Mouse (Mus musculus): ENCODE measurements at regions not wholly inside any gene's neighbourhood (a gene's known extent, or its start where the extent isn't known, plus 50 kb on each side); places are given as distances from the start of the nearest gene placed in this dataset.

- no peak overlapping the region for H3K4me3 ChIP-seq
- DNase-seq (ENCODE audit: low spot score) = no peak
- H3K9me3 ChIP-seq = no peaks in the 10 kb centered on the region
- H3K4me1 ChIP-seq = peaks cover 15% of the 10 kb centered on the region
- WGBS = 70% methylated on average over 5 of the region's 5 CpGs
- no peaks in the 10 kb centered on the region for H3K36me3 ChIP-seq (replicated peaks)
- H3K27me3 ChIP-seq (replicated peaks; ENCODE audit: low read depth, poor library complexity, severe bottlenecking) = 0 out of 2 replicates have a peak, but pooled peaks cover 12% of the 10 kb centered on the region
- H3K27ac ChIP-seq (replicated peaks) = no peak overlapping the region
Measured at GRCm38 (mm10) chr8:128180214-128180613, 178.2 kb upstream of the Nrp1 start.

DNA sequence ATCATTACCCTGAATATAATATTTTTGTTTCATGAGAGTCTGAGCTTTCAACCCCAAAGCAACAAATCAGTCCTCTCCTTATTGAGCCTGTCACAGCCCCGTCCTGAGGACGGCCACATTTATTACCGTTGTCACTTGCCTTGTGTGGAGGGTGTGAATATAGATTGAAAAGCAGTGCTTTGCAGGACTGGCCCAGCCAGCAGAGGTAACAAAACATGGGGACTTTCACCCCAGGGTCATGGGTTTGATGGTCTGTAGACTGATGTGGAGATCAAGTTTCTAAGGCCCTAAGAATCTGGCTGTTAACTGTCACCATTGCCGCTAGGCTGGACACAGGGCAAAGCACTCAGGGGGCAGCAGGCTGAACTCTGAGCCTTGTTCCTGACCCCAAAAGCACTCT is 175.3 kb upstream of the Nrp1 start:
- WGBS = 46% methylated on average over 4 of the region's 4 CpGs
- 0 out of 2 replicates have a peak, but pooled peaks cover 12% of the 10 kb centered on the region for H3K27me3 ChIP-seq (replicated peaks; ENCODE audit: low read depth, poor library complexity, severe bottlenecking)
- DNase-seq (ENCODE audit: low spot score) = peak; percentile 20
- no peaks in the 10 kb centered on the region for H3K9me3 ChIP-seq
- no peak overlapping the region for H3K27ac ChIP-seq (replicated peaks)
- peaks cover 18% of the 10 kb centered on the region for H3K4me1 ChIP-seq
- H3K4me3 ChIP-seq = no peak overlapping the region
- H3K36me3 ChIP-seq (replicated peaks) = no peaks in the 10 kb centered on the region

DNA sequence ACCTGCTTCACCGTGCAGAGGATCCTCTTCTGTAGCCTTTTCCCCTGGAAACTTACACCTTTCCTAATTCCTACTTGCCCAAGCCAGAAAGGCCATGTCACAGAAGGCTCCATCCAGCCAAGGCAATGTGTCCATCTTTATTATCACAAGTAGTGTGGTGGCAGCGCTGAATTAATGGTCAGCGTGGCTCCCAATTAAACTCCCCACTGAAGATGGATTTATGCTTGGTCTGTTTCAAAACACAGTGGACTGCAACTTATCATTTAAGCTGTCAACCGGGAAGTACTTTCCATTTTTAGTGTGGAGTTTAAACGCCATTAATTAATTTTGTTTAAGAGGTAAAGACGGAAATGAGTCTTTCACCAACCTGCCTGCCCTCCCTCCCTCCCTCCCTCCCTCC is 170.1 kb upstream of the Nrp1 start:
- no peaks in the 10 kb centered on the region for H3K9me3 ChIP-seq
- 86% methylated on average over 6 of the region's 6 CpGs for WGBS
- no peak overlapping the region for H3K4me3 ChIP-seq
- H3K4me1 ChIP-seq = peaks cover 9% of the 10 kb centered on the region
- no peak for DNase-seq (ENCODE audit: low spot score)
- H3K27ac ChIP-seq (replicated peaks) = no peak overlapping the region
- H3K36me3 ChIP-seq (replicated peaks) = no peaks in the 10 kb centered on the region
- no peaks in the 10 kb centered on the region for H3K27me3 ChIP-seq (replicated peaks; ENCODE audit: low read depth, poor library complexity, severe bottlenecking)

DNA sequence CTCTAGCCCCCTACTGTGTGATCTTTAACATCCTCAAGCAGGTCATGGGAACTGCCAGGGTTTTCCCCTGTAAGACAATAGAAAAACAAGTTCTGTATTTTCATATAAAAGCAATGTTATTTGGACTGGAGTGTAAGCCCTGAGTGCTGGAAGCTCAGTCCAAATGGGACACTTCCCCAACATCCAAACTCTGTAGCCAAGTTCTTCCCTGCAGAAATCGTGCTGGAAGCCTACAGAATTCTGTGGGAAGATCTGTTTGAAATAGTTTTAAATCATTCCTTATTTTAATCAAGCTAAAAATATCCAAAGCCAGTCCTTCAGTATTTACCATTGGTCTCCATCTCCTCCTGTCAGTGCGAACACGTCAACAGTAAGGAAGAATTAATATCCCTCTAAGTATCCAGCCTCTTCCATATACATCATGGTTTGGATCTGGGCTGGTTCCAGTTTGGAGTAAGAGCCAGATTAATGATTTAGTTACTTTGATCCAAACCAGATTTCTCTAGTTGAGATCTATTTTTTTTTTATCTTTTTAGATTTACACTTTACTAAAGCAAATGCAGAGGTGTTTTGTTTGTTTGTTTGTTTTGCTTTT is 165.0 kb upstream of the Nrp1 start:
- H3K9me3 ChIP-seq = no peaks in the 10 kb centered on the region
- H3K36me3 ChIP-seq (replicated peaks) = no peaks in the 10 kb centered on the region
- no peak overlapping the region for H3K27ac ChIP-seq (replicated peaks)
- 85% methylated on average over 3 of the region's 3 CpGs for WGBS
- H3K4me3 ChIP-seq = no peak overlapping the region
- H3K4me1 ChIP-seq = no peaks in the 10 kb centered on the region
- H3K27me3 ChIP-seq (replicated peaks; ENCODE audit: low read depth, poor library complexity, severe bottlenecking) = no peaks in the 10 kb centered on the region
- no peak for DNase-seq (ENCODE audit: low spot score)

DNA sequence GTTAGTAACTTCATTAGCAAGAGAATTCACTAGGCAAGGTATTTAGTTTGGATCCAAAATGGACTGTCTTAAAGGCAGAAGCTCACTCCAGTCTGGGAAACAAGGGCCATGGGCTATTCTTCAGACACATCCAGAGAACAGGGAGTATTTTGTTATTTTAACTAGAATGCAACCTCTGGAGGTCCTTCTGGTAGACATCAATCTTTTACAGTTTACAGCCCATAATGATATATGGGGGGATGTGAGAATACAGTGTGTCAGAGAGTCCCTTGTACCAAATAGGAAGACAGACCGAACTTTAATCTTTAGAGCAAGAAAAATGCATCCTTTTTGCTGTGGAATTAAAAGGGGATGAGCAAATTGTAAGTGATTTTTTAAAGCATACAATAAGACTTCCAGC is 157.6 kb upstream of the Nrp1 start:
- Histone ChIP-seq H3K9me3 (no peaks in the 10 kb centered on the region), H3K4me1 (peaks cover 7% of the 10 kb centered on the region; the same call in 1 of the 2 replicates)
- 87% methylated on average over 1 of the region's 1 CpGs for WGBS

DNA sequence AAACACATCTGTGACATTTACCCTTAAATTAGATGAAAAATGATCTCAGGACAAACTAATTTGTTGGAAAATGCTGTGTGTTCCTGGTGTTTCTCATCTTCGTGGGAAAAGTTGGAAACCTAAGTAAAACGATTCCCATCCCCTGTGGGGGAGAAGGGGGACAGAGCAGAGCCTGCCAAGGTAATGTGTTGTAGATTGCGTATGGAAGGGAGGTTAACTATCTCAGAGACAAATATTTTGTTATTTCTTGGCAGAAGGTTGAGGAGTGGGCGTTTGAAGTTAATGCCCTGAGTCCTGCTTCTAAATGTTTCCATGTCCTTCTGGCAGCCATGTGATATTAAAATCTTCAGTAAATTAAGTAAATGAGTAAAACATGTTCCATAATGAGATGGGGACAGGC is 156.8 kb upstream of the Nrp1 start:
- peaks cover 7% of the 10 kb centered on the region; the same call in 1 of the 2 replicates for H3K4me1 ChIP-seq
- no peaks in the 10 kb centered on the region for H3K9me3 ChIP-seq
- no peaks in the 10 kb centered on the region for H3K27me3 ChIP-seq (replicated peaks; ENCODE audit: low read depth, poor library complexity, severe bottlenecking)
- no peaks in the 10 kb centered on the region for H3K36me3 ChIP-seq (replicated peaks)
- H3K27ac ChIP-seq (replicated peaks) = no peak overlapping the region
- 65% methylated on average over 4 of the region's 4 CpGs for WGBS
- H3K4me3 ChIP-seq = no peak overlapping the region
- DNase-seq (ENCODE audit: low spot score) = no peak

More for the DNA sequence above, 157.6 kb upstream of the Nrp1 start:
- Histone ChIP-seq H3K4me3 (no peak overlapping the region), H3K36me3 (replicated peaks) (no peaks in the 10 kb centered on the region), H3K27ac (replicated peaks) (no peak overlapping the region), H3K27me3 (replicated peaks; ENCODE audit: low read depth, poor library complexity, severe bottlenecking) (no peaks in the 10 kb centered on the region)
- DNase-seq (ENCODE audit: low spot score) = no peak

DNA sequence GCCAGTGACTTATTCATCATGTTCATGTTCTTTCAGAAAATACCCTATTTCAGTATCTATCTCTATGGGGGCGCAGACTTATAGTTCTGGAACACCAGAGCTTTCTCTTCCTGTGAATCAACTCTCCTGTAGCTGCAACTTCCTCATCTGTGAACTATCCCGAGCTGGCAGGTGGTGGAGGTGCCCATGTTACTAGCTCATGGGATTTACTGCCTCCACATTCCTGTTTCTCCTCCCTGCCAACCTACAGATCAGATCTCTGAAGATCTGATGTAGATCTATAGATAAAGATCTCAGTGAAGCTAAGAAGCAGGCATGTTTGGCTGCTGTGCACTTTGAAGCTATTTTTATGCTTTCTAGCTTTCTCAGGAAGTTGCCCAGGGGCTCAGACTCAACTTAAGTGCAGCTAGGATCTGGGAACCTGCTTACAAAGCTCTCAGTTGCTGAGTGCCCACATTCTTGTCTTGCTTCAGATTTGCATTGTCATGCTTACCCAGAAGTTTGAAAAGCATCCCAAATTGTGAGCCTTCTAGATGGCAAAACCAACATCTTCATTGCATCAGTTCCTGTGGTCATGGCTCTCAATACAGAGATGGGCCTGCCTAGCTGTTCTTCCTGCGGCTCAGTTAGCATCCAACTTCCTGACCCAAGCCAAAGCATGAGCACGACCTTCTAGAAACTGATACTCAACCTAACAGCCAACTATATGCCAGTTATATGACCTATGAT is 156.1 kb upstream of the Nrp1 start:
- WGBS = 75% methylated on average over 4 of the region's 4 CpGs
- DNase-seq (ENCODE audit: low spot score) = no peak

DNA sequence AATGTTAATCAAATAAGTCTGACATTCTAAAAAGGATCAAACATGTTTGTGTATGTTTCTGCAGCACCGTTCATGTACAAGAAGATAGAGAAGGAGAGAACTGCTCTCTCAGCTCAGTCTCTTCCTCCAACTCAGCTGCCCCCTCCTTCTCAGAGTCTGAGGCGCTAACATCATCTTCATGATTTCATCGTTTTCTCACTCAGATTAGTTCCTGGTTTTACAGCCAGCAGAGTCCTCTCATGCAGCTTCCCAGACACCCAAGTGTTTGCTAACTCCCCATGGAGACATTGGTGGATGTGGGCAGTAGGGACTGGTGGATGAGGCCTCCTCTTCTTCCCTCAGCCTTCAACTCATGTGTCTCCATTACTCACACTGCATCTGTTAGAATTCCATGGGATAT is 153.6 kb upstream of the Nrp1 start:
- H3K36me3 ChIP-seq (replicated peaks) = no peaks in the 10 kb centered on the region
- no peaks in the 10 kb centered on the region for H3K9me3 ChIP-seq
- peaks cover 7% of the 10 kb centered on the region; the same call in 1 of the 2 replicates for H3K4me1 ChIP-seq
- no peak overlapping the region for H3K4me3 ChIP-seq
- H3K27me3 ChIP-seq (replicated peaks; ENCODE audit: low read depth, poor library complexity, severe bottlenecking) = no peaks in the 10 kb centered on the region
- DNase-seq (ENCODE audit: low spot score) = no peak
- no peak overlapping the region for H3K27ac ChIP-seq (replicated peaks)
- WGBS = 88% methylated on average over 3 of the region's 3 CpGs

More for the DNA sequence above, 156.1 kb upstream of the Nrp1 start:
- Histone ChIP-seq H3K9me3 (no peaks in the 10 kb centered on the region), H3K36me3 (replicated peaks) (no peaks in the 10 kb centered on the region), H3K27ac (replicated peaks) (no peak overlapping the region), H3K27me3 (replicated peaks; ENCODE audit: low read depth, poor library complexity, severe bottlenecking) (no peaks in the 10 kb centered on the region), H3K4me3 (no peak overlapping the region), H3K4me1 (peaks cover 7% of the 10 kb centered on the region; the same call in 1 of the 2 replicates)

GRCm38 (mm10) chr8:128207138-128207537 is 151.3 kb upstream of the Nrp1 start:
- H3K4me3 ChIP-seq = no peak overlapping the region
- DNase-seq (ENCODE audit: low spot score) = no peak
- H3K4me1 ChIP-seq = 0 out of 2 replicates have a peak, but pooled peaks cover under 1% of the 10 kb centered on the region
- H3K27me3 ChIP-seq (replicated peaks; ENCODE audit: low read depth, poor library complexity, severe bottlenecking) = no peaks in the 10 kb centered on the region
- no peaks in the 10 kb centered on the region for H3K9me3 ChIP-seq
- H3K36me3 ChIP-seq (replicated peaks) = no peaks in the 10 kb centered on the region
- no peak overlapping the region for H3K27ac ChIP-seq (replicated peaks)

GRCm38 (mm10) chr8:128210761-128211160 is 147.6 kb upstream of the Nrp1 start:
- no peaks in the 10 kb centered on the region for H3K36me3 ChIP-seq (replicated peaks)
- peaks cover 4% of the 10 kb centered on the region; the same call in 1 of the 2 replicates for H3K4me1 ChIP-seq
- no peak overlapping the region for H3K27ac ChIP-seq (replicated peaks)
- no peak overlapping the region for H3K4me3 ChIP-seq
- H3K27me3 ChIP-seq (replicated peaks; ENCODE audit: low read depth, poor library complexity, severe bottlenecking) = peaks cover 4% of the 10 kb centered on the region; the same call in 1 of the 2 replicates
- WGBS = 74% methylated on average over 5 of the region's 5 CpGs
- DNase-seq (ENCODE audit: low spot score) = no peak
- H3K9me3 ChIP-seq = no peaks in the 10 kb centered on the region

GRCm38 (mm10) chr8:128212223-128212622 is 146.2 kb upstream of the Nrp1 start:
- Histone ChIP-seq H3K4me1 (peaks cover 8% of the 10 kb centered on the region; the same call in 1 of the 2 replicates), H3K27me3 (replicated peaks; ENCODE audit: low read depth, poor library complexity, severe bottlenecking) (peaks cover 4% of the 10 kb centered on the region; the same call in 1 of the 2 replicates), H3K27ac (replicated peaks) (no peak overlapping the region), H3K36me3 (replicated peaks) (no peaks in the 10 kb centered on the region), H3K9me3 (no peaks in the 10 kb centered on the region), H3K4me3 (no peak overlapping the region)
- WGBS = 86% methylated on average over 3 of the region's 3 CpGs
- no peak for DNase-seq (ENCODE audit: low spot score)

DNA sequence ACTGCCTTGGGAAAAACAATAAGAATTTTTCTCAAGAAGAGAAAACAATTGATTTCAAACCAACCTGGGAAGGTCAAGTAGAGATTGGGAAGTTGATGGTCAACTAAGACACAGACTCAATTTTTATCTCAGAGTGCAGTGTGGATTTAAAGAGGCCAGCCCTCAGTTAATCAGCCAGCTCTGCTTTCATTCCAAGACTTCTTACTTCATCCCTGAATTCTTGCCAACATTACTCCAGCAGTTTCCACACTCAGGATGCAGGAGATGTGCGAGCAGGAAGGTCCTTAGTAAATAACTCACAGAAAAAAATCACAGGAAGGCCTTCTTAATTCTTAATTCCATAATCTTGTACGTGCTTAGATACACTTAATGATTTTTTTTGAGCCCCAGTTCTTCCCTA is 144.1 kb upstream of the Nrp1 start:
- H3K4me3 ChIP-seq = no peak overlapping the region
- WGBS = 82% methylated on average over 2 of the region's 2 CpGs
- H3K36me3 ChIP-seq (replicated peaks) = no peaks in the 10 kb centered on the region
- H3K27ac ChIP-seq (replicated peaks) = no peak overlapping the region
- peaks cover 10% of the 10 kb centered on the region; the same call in 1 of the 2 replicates for H3K27me3 ChIP-seq (replicated peaks; ENCODE audit: low read depth, poor library complexity, severe bottlenecking)
- DNase-seq (ENCODE audit: low spot score) = no peak
- peaks cover 8% of the 10 kb centered on the region; the same call in 1 of the 2 replicates for H3K4me1 ChIP-seq
- H3K9me3 ChIP-seq = no peaks in the 10 kb centered on the region

- Histone ChIP-seq H3K36me3 (replicated peaks) (no peaks in the 10 kb centered on the region), H3K4me3 (no peak overlapping the region), H3K9me3 (no peaks in the 10 kb centered on the region), H3K27me3 (replicated peaks; ENCODE audit: low read depth, poor library complexity, severe bottlenecking) (peaks cover 10% of the 10 kb centered on the region; the same call in 1 of the 2 replicates), H3K27ac (replicated peaks) (no peak overlapping the region), H3K4me1 (peaks cover 8% of the 10 kb centered on the region; the same call in 1 of the 2 replicates)
- no peak for DNase-seq (ENCODE audit: low spot score)
- 82% methylated on average over 2 of the region's 2 CpGs for WGBS
Measured at GRCm38 (mm10) chr8:128218886-128219285, 139.5 kb upstream of the Nrp1 start.
